Mouse (Mus musculus) cerebellum, adult 2 months (tissue): ENCODE results near the gene Klf9.

Experiments
- CTCF ChIP-seq: fragments of 200-500 bp; IDR thresholded peaks from 2 replicates; pipeline ENCODE4 v1.5.1; 2011; ENCODE audit warnings: low read depth, mild to moderate bottlenecking, control low read depth, low read length, moderate library complexity, borderline replicate concordance; ENCODE audit not compliant: insufficient read depth
- POLR2A ChIP-seq: fragments of 200-500 bp; IDR thresholded peaks from 2 replicates; pipeline ENCODE4 v1.6.1; 2011; ENCODE audit warnings: low read length, control low read depth, borderline replicate concordance; ENCODE audit not compliant: insufficient read depth

- TF ChIP-seq CTCF = no peak
- TF ChIP-seq POLR2A = no peak
Observed at GRCm38 (mm10) chr19:23107335-23107734, 33.7 kb upstream of the Klf9 start.
